Mouse (Mus musculus) Muller cell, postnatal 12 days (primary cell): ENCODE data around the gene Ikbke.

Experiments used
- DNase-seq: peaks from one replicate; pipeline ENCODE4 v3.0.0-alpha.2; 2015; ENCODE audit errors: inconsistent ontology term

Gene Ikbke

GRCm38 (mm10) chr1:131239576-131240193 is 39.7 kb downstream of the Ikbke start:
- peak; percentile 21 for DNase-seq

- DNase-seq: peak; percentile 72
Measured at GRCm38 (mm10) chr1:131238931-131239381, 40.5 kb downstream of the Ikbke start.

GRCm38 (mm10) chr1:131236077-131236476 is 43.3 kb downstream of the Ikbke start:
- DNase-seq: no peak

DNA sequence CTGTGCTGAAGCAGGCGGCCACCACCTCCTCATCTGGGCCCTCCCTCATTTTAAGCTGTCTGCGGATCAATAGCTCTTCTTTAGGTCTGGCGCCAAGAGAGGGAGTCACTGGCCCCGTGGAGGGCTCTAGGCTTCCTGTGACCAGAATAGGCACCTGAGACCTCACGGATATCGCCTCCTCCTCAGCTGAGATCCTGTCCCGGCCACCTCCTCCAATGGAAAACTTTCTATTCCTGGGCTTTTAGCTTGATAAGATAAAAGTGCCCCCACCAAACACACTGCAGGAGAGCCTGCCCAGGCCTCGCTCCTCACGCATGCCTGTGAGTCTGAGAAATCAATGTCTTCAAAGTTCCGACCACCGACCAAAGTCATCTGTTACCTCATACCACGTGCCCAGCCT is 45.9 kb downstream of the Ikbke start:
- no peak for DNase-seq

- DNase-seq: no peak
Measured at GRCm38 (mm10) chr1:131228659-131229058, 50.7 kb downstream of the Ikbke start.

- DNase-seq: no peak
Measured at GRCm38 (mm10) chr1:131228225-131228624, 51.2 kb downstream of the Ikbke start.

DNA sequence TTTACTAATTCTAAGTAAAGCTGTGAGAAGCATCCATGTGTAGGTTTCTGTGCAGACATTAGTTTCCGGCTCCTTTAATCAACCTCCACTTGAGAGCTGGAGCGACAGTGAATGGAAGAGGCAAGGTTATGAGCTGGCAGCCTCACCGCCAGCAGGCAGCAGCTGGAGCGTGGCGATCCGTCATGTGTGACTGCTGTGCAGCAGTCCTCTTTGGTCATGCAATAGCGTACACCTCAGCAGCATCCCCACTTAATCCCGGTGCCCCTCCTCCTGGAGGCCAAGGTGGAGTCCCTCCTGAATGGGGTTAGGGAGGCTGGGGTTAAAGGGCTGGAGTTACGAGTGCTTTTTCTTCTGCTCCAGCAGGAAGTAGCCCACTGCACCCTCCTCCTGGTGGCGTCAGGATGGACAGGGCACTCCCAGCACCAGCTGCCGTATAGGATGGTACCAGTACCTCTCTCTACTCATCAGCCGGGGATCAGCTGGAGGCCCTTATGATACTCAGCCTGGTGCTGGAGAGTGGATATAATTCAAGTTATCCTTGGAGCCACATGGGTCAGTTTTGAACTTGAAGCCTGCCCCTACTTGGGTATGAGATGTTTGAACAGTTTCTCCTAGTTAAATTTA is 54.4 kb downstream of the Ikbke start:
- no peak for DNase-seq

GRCm38 (mm10) chr1:131223345-131223744 is 56.1 kb downstream of the Ikbke start:
- no peak for DNase-seq

DNA sequence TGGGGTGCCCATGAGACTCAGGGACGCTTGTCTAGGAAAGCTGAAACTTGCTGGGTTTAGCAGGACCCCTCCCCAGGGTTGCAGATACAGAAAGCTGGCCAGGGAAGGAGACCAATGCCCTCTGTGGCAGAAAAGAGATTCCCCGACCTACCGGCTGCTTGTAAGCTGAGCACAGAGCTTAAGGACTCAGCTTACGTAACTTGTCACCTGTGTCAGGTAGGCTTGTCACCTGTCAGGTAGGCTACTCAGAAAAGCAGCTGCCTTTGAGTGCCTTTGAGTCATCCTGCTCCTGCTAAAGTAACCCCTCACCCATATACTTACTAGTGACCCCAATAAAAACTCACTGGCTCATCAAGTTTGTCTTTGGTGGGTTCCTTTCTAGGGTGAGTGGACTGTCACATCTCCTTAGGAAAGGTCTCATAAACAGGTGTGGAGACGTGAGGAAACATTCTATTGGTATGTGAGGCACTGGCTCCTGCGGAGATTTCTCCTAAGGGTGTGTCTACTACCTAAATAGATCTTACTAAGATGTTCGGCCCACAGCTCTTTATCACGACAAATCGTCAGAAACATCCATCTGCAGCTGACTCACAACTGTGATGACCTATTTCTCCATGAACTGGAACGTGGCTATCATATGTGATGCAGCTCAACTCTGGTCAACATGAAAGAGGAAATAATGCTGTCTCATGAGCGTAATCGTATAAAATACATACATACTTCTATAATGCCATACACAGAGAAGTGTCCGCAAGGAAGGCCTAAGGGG is 57.4 kb downstream of the Ikbke start:
- no peak for DNase-seq

DNA sequence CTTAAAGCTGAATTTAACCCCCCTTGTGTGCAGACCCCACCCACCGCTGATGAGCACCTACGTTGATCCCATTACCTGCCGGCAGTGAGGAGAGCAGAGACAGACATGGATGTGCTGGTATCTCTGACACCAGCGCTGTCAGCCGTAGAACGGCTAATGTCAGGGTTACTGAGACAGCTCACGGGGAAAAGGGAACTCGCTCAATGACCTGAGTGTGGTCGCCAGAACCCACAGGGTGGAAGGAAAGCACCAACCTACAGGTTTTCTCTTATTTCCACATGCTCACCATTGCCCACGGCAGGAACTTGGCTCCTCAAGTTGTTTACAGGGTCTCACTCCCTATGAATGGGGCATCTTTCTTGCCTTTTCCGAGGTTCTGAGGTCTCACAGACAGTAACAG is 60.5 kb downstream of the Ikbke start:
- no peak for DNase-seq

GRCm38 (mm10) chr1:131213361-131213760 is 66.0 kb downstream of the Ikbke start:
- no peak for DNase-seq

GRCm38 (mm10) chr1:131212956-131213355 is 66.5 kb downstream of the Ikbke start:
- DNase-seq: no peak

DNA sequence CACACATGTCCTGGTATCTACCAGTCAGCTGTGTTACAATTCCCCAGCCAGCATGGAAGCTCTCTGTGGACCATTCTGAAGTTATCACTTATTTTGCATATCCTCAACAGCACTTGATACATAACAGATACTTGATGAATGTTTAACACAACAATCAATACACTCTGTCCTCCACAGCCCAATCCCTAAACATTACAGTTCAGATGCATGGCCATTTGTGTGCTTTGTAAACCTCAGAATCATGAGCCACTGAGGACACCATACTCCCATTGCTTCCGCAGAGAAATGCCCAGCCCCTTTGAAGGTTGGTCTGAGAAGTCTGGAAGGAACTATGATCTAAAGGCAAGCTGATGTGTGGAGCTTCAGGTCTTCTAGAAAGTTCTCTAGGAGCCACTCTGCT is 67.8 kb downstream of the Ikbke start:
- DNase-seq: no peak

DNA sequence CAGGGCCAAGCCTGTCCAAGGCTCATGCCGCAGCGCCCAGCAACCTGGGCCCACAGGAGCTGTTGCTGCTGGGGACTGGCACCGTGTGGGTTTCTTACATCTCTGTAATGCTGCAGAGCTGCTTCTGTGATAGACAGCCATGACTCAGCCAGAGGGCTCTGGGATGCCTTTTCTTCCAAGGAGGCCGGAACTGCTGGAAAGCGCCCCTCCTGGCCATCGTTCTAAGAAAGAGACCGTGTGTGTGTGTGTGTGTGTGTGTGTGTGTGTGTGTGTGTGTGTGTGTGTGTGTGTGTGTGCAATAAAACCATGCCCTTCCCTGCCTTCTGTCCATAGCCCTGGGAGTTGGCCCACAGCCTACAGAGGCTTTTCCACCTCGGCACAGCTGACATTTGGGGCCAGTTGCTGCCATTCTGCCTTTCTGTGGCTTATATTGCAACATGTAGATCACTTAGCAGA is 69.4 kb downstream of the Ikbke start:
- DNase-seq: peak; percentile 17

DNA sequence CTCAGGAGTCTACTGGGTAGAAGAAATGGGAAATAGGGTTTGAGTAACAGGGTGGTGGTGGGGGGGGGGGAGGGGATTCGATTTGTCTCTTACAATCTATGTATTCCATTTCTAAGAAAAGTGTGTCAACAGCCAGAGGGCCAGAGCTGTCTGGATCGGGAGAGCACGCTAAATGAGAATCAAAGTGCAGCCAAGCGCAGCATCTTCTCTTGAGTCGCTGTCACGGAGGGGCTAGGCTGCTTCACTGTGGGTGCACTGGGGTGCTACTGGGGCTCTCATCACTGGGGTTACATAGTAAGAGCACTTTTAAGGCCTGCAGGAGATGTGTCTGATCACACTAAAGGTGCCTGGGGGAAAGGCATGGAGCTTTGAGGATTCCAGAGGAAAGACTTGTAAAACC is 70.6 kb downstream of the Ikbke start:
- no peak for DNase-seq

GRCm38 (mm10) chr1:131208081-131208480 is 71.3 kb downstream of the Ikbke start:
- no peak for DNase-seq

DNA sequence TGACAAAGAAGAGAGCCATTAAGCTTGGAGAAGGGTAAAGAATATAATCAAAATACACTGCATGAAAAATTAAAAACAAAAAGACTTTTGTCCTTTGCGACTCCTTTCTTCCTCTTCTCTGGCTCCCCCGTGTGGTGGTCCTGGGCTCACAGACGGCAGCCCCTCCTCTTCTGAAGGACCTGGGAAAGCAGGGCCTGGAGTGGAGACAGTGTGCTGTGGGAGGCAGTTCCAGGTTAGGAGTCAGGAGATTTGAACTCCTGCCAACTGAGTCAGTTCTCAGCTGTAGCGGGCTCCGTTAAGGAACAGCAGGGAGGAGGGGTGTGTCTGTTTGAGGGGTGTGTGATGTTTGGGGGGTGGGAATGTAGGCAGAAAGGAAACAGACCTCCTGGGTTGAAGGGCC is 71.9 kb downstream of the Ikbke start:
- peak; percentile 70 for DNase-seq

GRCm38 (mm10) chr1:131206342-131206741 is 73.1 kb downstream of the Ikbke start:
- DNase-seq: no peak

GRCm38 (mm10) chr1:131204461-131204860 is 74.9 kb downstream of the Ikbke start:
- no peak for DNase-seq
